Mouse (Mus musculus) cerebellum, adult 2 months (tissue): Measurements from ENCODE around the gene Cracr2a.

Source experiments
- CTCF ChIP-seq: fragments of 200-500 bp; IDR thresholded peaks from 2 replicates; pipeline ENCODE4 v1.5.1; 2011; ENCODE audit warnings: low read depth, mild to moderate bottlenecking, control low read depth, low read length, moderate library complexity, borderline replicate concordance; ENCODE audit not compliant: insufficient read depth
- POLR2A ChIP-seq: fragments of 200-500 bp; IDR thresholded peaks from 2 replicates; pipeline ENCODE4 v1.6.1; 2011; ENCODE audit warnings: low read length, control low read depth, borderline replicate concordance; ENCODE audit not compliant: insufficient read depth

DNA sequence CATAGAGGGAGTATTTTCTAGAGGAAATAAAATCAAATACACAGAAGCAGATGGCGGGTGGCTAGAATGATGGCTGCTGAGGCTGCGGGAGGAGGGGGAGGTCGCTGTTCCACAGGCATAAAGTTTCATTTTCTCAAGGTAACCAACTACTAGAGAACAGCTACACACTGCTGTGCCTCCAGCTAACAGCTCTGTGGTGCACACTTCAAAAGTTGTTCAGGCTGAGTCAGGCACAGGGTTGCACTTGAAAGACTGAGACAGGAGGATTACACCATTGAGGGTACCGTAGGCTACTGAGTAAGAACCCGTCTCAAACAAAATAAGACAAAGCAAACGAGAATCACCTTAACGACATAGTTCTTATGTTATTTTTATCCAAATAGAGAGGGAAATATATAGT lies 24.1 kb upstream of the Cracr2a start:
- TF ChIP-seq CTCF (no peak), POLR2A (no peak)
